Mouse (Mus musculus): ENCODE data around the gene Raf1. TPM values are rescaled to one million over a fixed set of nuclear protein-coding genes. Genes with fewer than 3 reads are reported as not detected.

Gene Raf1
- polyA plus RNA-seq, 1 experiment from 2014 or later, result 53.2 TPM

DNA sequence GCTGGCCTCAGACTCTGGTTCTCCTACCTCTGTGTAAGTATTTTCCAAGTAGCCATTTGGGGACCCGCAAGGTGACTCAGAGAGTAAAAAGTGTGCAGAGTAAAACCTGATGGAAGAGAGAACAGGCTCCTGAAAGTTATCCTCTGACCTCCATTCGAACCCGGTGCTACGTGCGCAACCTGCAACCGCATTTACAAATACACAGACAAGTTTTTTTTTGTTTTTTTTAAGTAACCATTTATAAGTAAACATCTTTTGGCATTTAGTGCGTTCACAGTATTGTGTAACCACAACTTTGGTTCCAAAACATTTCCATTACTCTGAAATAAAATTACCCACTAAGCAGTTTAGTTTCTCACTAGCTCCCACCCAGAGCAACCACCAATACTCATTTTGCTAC lies 1.0 kb upstream of the Raf1 start:
- no peak for ATAC-seq
- peak overlapping the region; percentile 98 for H3K9ac ChIP-seq
- H3K27ac ChIP-seq, result peak overlapping the region; percentile 98
- H3K36me3 ChIP-seq, result no peaks in the 10 kb centered on the region
- no peaks in the 10 kb centered on the region for H3K27me3 ChIP-seq (replicated peaks)
- peak overlapping the region; percentile 91 for H3K4me3 ChIP-seq
- H3K4me2 ChIP-seq, result peak overlapping the region; percentile 88
- H3K9me3 ChIP-seq (replicated peaks), result no peaks in the 10 kb centered on the region
- H3K4me1 ChIP-seq, result peaks cover 48% of the 10 kb centered on the region
- 92% methylated on average over 7 of the region's 7 CpGs for whole genome bisulfite sequencing (ENCODE audit: insufficient replicate concordance)

DNA sequence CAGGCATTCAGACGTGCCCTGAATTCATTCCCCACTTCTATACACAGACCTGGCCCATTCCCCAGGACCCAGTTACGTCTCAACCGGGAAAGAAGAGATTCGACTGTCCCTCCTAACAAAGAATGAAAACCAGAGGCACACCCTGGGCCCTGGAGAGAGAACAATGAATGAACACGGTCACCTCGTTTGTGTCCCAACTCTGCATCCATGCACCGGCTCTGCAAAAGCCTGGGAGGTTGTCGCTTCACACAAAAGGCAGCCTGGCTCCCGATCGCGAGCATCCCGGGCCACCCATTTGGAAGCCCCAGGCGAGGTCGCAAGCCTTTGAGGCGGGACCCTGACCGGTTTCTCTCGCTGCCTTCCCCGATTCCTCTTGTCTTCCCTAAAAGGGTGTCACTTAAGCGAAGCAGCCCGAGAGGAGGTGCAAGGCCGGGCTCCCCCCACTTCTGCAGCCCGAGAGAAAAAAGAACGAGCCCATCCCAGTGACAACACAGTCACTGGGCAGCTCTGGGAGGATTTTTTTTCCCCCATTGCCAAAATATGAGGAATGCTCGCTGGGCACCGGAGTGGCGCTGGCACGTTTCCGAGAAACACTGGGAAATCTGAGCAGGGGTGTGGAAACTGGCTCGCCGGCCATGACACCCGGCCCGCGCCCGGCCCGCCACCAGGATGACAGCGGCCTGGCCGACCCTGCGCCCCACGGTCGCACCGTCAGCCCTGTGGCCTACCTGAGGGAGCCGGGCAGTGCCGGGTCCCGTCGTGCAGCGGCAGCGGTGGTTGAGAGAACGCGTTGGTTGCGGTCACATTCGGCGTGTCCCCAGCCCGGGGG lies 713 bp downstream of the Raf1 start:
- WGBS (ENCODE audit: insufficient replicate concordance), result under 1% methylated on average over 53 of the region's 53 CpGs
- no peaks in the 10 kb centered on the region for H3K9me3 ChIP-seq (replicated peaks)
- H3K36me3 ChIP-seq, result no peaks in the 10 kb centered on the region
- peak overlapping the region; percentile 91 for H3K4me3 ChIP-seq
- H3K27ac ChIP-seq, result peak overlapping the region; percentile 98
- peaks cover 61% of the 10 kb centered on the region for H3K4me1 ChIP-seq
- ATAC-seq, result peak; percentile 52
- peak overlapping the region; percentile 98 for H3K9ac ChIP-seq
- peak overlapping the region; percentile 88 for H3K4me2 ChIP-seq
- H3K27me3 ChIP-seq (replicated peaks), result no peaks in the 10 kb centered on the region

DNA sequence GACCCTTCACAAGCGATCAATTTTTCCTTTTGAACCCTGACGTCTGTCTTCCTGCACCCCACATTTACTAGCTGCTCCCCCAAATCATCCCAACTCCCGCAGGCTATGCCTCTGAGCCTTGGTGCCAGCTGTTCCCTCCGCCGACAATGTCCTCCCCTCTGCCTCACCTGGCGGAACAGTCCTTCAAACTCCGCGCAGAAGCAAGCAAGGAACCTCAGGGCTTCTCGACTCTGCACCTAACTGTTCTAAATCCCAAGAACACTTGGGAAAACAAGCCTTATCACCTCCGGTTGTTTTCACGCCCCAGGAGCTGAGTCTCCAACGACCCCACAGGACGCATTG lies 1.3 kb downstream of the Raf1 start:
- no peaks in the 10 kb centered on the region for H3K9me3 ChIP-seq (replicated peaks)
- H3K4me3 ChIP-seq, result peak overlapping the region; percentile 91
- H3K4me2 ChIP-seq, result peak overlapping the region; percentile 88
- no peaks in the 10 kb centered on the region for H3K36me3 ChIP-seq
- 2% methylated on average over 13 of the region's 13 CpGs for WGBS (ENCODE audit: insufficient replicate concordance)
- no peaks in the 10 kb centered on the region for H3K27me3 ChIP-seq (replicated peaks)
- no peak overlapping the region; the same call in 1 of the 2 replicates for H3K27ac ChIP-seq
- H3K9ac ChIP-seq, result peak overlapping the region; percentile 98
- no peak for ATAC-seq
- peaks cover 66% of the 10 kb centered on the region for H3K4me1 ChIP-seq

DNA sequence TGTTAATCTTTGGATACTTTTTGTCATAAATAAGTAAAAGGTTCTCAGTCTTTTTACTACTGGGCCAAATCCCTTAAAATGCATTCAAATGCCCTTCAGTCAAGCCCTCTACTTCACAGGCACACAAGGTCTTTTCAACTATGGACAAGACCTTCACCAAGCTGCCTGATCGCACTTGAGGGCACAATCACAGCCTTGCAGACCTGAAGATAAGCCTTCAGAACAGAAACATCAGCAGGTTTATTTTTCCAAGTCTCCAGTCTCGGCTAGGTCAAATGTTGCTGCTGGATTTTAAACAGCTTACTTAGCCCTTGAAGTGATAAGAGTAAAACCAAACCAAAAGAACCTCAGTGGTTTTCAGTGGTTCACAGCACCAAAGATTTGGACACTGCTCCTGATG lies 2.1 kb downstream of the Raf1 start:
- no peaks in the 10 kb centered on the region for H3K9me3 ChIP-seq (replicated peaks)
- WGBS (ENCODE audit: insufficient replicate concordance), result 3% methylated on average over 2 of the region's 2 CpGs
- H3K9ac ChIP-seq, result peak overlapping the region; percentile 98
- 0 out of 2 replicates have a peak, but pooled peaks cover under 1% of the 10 kb centered on the region for H3K36me3 ChIP-seq
- no peaks in the 10 kb centered on the region for H3K27me3 ChIP-seq (replicated peaks)
- H3K27ac ChIP-seq, result no peak overlapping the region
- H3K4me2 ChIP-seq, result peak overlapping the region; percentile 88
- ATAC-seq, result no peak
- peak overlapping the region; percentile 91 for H3K4me3 ChIP-seq
- H3K4me1 ChIP-seq, result peaks cover 67% of the 10 kb centered on the region

DNA sequence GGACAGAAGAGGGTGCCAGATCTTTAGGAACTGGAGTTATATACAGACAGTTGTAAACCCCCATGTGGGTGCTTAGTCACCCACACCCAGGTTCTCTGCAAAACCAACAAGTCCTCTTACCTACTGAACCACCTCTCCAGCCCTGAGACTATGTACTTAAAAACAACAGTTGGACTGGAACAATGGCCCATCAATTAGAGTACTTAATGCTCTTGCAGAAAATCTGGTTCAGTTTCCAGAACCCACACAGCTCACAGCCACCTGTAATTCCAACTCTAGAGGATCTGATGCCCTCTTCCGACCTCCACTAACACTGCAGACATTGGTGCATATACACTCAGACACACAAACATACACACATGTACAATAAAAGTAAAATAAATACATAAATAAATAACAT lies 3.7 kb downstream of the Raf1 start:
- peaks cover 67% of the 10 kb centered on the region for H3K4me1 ChIP-seq
- H3K4me3 ChIP-seq, result no peak overlapping the region
- WGBS (ENCODE audit: insufficient replicate concordance), result 84% methylated on average over 1 of the region's 1 CpGs
- H3K36me3 ChIP-seq, result 0 out of 2 replicates have a peak, but pooled peaks cover 3% of the 10 kb centered on the region
- H3K4me2 ChIP-seq, result no peak overlapping the region
- H3K9ac ChIP-seq, result no peak overlapping the region
- no peak for ATAC-seq
- H3K27me3 ChIP-seq (replicated peaks), result no peaks in the 10 kb centered on the region
- no peak overlapping the region for H3K27ac ChIP-seq
- no peaks in the 10 kb centered on the region for H3K9me3 ChIP-seq (replicated peaks)

DNA sequence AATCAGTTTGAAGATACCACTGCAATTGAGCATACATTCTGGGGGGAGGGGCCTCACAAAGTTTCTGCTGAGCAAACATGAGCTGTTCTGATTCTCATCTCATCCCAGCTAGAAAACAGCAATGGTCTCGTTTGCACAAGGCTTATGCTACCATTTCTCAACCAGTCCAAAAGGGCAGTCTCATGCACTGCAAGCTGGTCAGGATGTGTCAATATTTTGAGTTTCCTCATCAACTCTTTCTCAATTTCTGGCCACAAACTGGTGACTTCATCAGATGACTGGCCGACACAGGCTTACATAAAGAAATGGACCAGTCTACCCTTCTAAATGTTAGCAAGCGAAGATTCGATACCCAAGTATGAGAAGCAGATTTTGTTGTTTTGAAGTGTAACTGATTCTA lies 9.8 kb downstream of the Raf1 start:
- peak; percentile 71 for ATAC-seq
- H3K4me2 ChIP-seq, result peak overlapping the region; percentile 25
- H3K27ac ChIP-seq, result peak overlapping the region; percentile 69
- peaks cover 76% of the 10 kb centered on the region for H3K4me1 ChIP-seq
- no peak overlapping the region for H3K4me3 ChIP-seq
- 52% methylated on average over 4 of the region's 4 CpGs for WGBS (ENCODE audit: insufficient replicate concordance)
- no peaks in the 10 kb centered on the region for H3K27me3 ChIP-seq (replicated peaks)
- peaks cover 10% of the 10 kb centered on the region; the same call in 1 of the 2 replicates for H3K36me3 ChIP-seq
- H3K9ac ChIP-seq, result peak overlapping the region; percentile 40; the same call in 1 of the 2 replicates
- no peaks in the 10 kb centered on the region for H3K9me3 ChIP-seq (replicated peaks)

DNA sequence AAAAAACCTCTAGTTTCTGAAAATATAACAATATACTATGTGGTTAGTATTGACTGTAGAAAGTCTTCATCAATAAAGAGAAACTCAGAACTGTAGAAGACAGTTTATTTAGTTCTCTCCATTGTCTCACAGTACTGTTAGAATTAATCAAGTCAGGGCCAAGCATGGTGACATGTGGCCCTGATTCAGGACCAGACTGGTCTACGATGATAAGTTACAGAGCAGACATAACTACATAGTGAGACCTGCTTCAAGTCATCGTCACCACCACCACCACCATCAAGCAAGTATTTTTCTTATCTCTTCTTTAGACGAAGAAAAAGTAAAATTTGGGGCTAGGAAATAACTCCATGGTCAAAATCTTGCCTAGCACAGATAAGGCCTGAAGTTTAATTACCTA lies 12.2 kb downstream of the Raf1 start:
- 30% methylated on average over 3 of the region's 3 CpGs for WGBS (ENCODE audit: insufficient replicate concordance)
- Histone ChIP-seq H3K36me3 (peaks cover 9% of the 10 kb centered on the region; the same call in 1 of the 2 replicates), H3K4me2 (no peak overlapping the region), H3K4me1 (peaks cover 79% of the 10 kb centered on the region), H3K9me3 (replicated peaks) (no peaks in the 10 kb centered on the region), H3K27ac (no peak overlapping the region), H3K4me3 (no peak overlapping the region), H3K27me3 (replicated peaks) (no peaks in the 10 kb centered on the region), H3K9ac (no peak overlapping the region)
- peak; percentile 46; the same call in 1 of the 2 replicates for ATAC-seq

DNA sequence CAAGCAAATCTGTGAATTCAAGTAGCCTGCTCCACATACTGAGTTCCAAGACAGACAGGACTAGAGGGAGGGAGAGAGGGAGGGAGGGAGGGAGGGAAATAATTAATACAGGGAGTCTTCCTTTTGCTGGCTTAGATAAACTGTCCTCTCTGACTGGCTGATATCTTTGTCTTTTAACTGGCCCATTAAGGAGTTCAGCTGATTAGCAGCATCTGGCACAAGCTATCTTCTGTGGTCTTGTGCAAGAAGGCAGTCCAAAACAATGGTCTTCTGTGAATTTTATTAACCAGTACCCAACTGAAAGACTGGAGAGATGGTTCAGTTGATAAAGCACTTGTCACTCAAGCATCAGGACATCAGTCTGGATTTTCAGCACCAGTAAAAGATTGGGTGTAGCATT lies 17.6 kb downstream of the Raf1 start:
- Histone ChIP-seq H3K4me2 (peak overlapping the region; percentile 0; the same call in 1 of the 2 replicates), H3K9ac (no peak overlapping the region), H3K4me3 (no peak overlapping the region), H3K27me3 (replicated peaks) (no peaks in the 10 kb centered on the region), H3K27ac (peak overlapping the region; percentile 11), H3K4me1 (peaks cover 84% of the 10 kb centered on the region), H3K9me3 (replicated peaks) (no peaks in the 10 kb centered on the region), H3K36me3 (peaks cover 11% of the 10 kb centered on the region; the same call in 1 of the 2 replicates)
- peak; percentile 78 for ATAC-seq

DNA sequence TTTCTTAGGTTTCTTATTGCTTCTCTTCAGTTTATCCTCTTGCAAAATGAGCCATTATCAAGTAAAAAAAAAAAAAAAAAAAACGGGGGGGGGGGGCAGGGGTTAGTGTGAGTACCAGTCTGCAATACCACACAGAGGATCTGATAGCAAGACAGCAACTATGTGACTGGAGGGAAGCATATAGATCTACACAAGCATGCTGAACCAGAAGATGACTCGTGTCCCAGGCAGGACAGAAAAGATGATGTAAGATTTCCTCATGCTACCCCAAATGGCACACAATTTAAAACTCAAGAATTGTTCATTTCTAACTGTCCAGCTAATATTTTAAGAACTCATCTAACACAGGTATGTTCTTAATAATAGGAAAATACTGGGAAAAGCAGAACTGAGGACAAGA lies 22.5 kb downstream of the Raf1 start:
- no peak for ATAC-seq
- WGBS (ENCODE audit: insufficient replicate concordance), result 14% methylated on average over 2 of the region's 2 CpGs
- H3K4me1 ChIP-seq, result peaks cover 93% of the 10 kb centered on the region

DNA sequence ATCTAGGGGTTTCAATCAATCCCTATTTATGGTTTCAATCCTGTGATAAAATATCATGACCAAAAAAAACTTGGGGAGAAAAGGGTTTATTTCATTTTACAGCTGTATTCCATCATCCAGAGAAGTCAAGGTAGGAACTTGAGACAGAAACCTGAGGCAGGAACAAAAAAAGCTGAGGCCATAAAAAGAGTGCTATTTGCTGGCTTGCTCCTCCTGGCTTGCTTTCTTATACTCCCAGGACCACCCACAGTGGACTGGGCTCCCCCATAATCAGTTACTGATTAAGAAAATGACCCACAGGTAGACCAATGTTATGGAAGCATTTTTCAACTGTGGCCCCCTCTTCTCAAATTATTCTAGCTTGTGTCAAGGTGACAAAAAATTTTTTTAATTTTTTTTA lies 24.7 kb downstream of the Raf1 start:
- Histone ChIP-seq H3K9me3 (replicated peaks) (no peaks in the 10 kb centered on the region), H3K4me3 (no peak overlapping the region), H3K4me1 (peaks cover 85% of the 10 kb centered on the region), H3K36me3 (peaks cover 3% of the 10 kb centered on the region; the same call in 1 of the 2 replicates), H3K4me2 (no peak overlapping the region), H3K27me3 (replicated peaks) (no peaks in the 10 kb centered on the region), H3K9ac (no peak overlapping the region), H3K27ac (peak overlapping the region; percentile 77; the same call in 1 of the 2 replicates)
- no peak for ATAC-seq

More for the DNA sequence above, 22.5 kb downstream of the Raf1 start:
- H3K36me3 ChIP-seq, result peaks cover 3% of the 10 kb centered on the region; the same call in 1 of the 2 replicates
- H3K9ac ChIP-seq, result no peak overlapping the region
- H3K4me3 ChIP-seq, result no peak overlapping the region
- no peak overlapping the region for H3K4me2 ChIP-seq
- peak overlapping the region; percentile 54 for H3K27ac ChIP-seq
- H3K27me3 ChIP-seq (replicated peaks), result no peaks in the 10 kb centered on the region
- no peaks in the 10 kb centered on the region for H3K9me3 ChIP-seq (replicated peaks)

DNA sequence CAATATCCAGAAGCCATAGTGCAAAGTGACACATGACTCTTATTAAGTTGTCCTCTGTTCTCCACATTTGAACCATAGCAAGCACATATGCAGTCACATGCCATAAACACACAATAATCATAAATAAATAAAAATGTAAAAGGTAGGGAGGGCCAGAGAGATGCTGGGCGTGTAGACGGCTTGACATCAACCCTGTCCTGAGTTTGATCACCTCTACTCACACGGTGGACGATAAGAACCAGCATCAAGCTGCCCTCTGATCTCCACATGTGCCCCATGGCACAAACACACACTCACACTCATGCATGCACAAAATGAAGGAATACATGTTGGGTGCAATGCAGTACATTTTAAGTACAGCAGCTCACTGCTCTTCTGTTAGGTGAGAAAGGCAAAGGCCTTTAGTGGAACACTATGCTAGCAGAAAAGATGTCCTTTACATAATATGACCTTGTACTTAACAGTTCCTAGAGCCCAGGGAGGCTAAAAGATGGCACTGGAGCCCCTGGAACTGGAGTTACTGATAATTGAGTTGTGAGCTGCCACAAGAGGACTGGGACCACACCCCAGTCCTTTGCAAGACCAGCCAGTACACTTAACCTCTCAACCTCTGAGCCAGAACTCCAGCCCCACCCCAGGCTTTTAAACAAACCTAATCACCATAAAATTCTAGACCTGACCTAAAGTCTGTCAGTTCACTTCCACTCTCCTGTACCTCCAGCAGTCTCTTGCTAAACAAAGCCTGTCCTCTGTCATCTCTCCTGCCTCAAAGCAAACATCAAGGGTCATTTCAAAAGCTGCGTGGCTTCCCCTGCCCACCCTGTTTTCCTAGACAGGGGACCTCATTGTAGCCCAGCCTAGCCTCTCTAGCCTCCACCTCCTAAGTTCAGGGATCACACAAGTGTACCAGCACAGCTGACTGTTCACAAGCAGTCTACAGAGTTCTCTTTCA lies 25.7 kb downstream of the Raf1 start:
- no peaks in the 10 kb centered on the region for H3K9me3 ChIP-seq (replicated peaks)
- H3K36me3 ChIP-seq, result peaks cover 3% of the 10 kb centered on the region; the same call in 1 of the 2 replicates
- H3K27me3 ChIP-seq (replicated peaks), result no peaks in the 10 kb centered on the region
- H3K27ac ChIP-seq, result peak overlapping the region; percentile 77
- peak overlapping the region; percentile 44; the same call in 1 of the 2 replicates for H3K9ac ChIP-seq
- peak; percentile 92 for ATAC-seq
- H3K4me3 ChIP-seq, result no peak overlapping the region
- H3K4me2 ChIP-seq, result peak overlapping the region; percentile 54
- peaks cover 75% of the 10 kb centered on the region for H3K4me1 ChIP-seq
- WGBS (ENCODE audit: insufficient replicate concordance), result 22% methylated on average over 5 of the region's 5 CpGs
